In the genomic region with DNA sequence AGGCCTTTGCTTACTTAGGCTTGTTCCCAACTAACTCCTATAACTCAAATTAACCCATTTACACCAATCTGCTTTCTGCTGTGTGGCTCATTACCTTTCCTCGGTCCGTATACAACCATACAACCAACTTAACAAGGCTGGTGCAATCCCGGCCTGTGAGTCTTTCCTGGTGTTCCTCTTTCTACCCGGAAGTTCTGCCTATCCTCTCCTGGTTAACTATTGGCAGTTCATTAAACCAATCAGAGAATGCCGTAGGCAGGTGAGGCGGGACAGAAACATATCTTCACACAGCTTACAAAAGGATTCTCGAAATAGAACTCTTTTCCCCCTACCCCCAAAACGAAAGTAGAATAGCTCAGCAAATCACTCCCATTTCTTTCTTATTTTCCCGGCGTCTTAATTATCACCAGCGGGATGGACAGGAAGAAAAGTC, we compare ENCODE assay signal across 30 mouse cellular contexts.
DNase-seq lines count a peak whose midpoint lies in the region; ATAC-seq and TF ChIP-seq lines count a peak whose summit lies in the region.
"Had no signal": no experiment of that assay in that cellular context is flagged by ENCODE, and none has a peak within 500 bp of the region (broad histone marks: within the 10 kb centered on the region; RNA-seq: fewer than 3 reads in every experiment).

No protein-coding gene starts in this region.

- no peak for TF ChIP-seq POLR2A in cerebellum, adult 2 months (IDR thresholded peaks at IDR 0.05; ENCODE audit: borderline replicate concordance, insufficient read depth, low read length)

- WGBS in cerebellum, adult 2 months = 93% methylated on average over 11 of the region's 11 CpGs
- WGBS in hindbrain, embryonic 14.5 days = 94% methylated on average over 11 of the region's 11 CpGs

- H3K4me1 ChIP-seq in cerebellum, adult 2 months (ENCODE audit: control insufficient read depth, insufficient read depth, low read length) = no peaks in the 10 kb centered on the region
- no peaks in the 10 kb centered on the region for H3K4me1 ChIP-seq in hindbrain, embryonic 14.5 days (replicated peaks; ENCODE audit: control insufficient read depth, insufficient read depth, low read length)
- H3K4me1 ChIP-seq: liver, embryonic 15.5 days; stomach, embryonic 15.5 days had no signal

- H3K9me3 ChIP-seq in hindbrain, embryonic 14.5 days (ENCODE audit: control insufficient read depth, low read length) = no peaks in the 10 kb centered on the region
- H3K9me3 ChIP-seq: intestine, embryonic 15.5 days; limb, embryonic 10.5 days; limb, embryonic 15.5 days; liver, embryonic 15.5 days; lung, embryonic 15.5 days; neural tube, embryonic 15.5 days; stomach, embryonic 15.5 days had no signal

- no peaks in the 10 kb centered on the region for H3K27me3 ChIP-seq in cerebellum, adult 2 months (ENCODE audit: control insufficient read depth, insufficient read depth, low read length)
- no peaks in the 10 kb centered on the region for H3K27me3 ChIP-seq in hindbrain, embryonic 14.5 days (ENCODE audit: control insufficient read depth, insufficient read depth, low read length)
- H3K27me3 ChIP-seq: intestine, embryonic 15.5 days; limb, embryonic 15.5 days; lung, embryonic 15.5 days; neural tube, embryonic 15.5 days; stomach, embryonic 15.5 days had no signal

- DNase-seq in testis, postnatal 14 days (ENCODE audit: low spot score) = peak; percentile 36
- DNase-seq in testis, postnatal 10 days (ENCODE audit: low spot score) = no peak
- peak; percentile 34 for DNase-seq in ES-CJ7 (ENCODE audit: low read depth, low spot score)
- peak; percentile 83 for DNase-seq in R1 (ENCODE audit: low read depth, low spot score)
- no peak for DNase-seq in cerebellum, adult 2 months
- no peak for DNase-seq in left cerebral cortex, adult 8-10 months (ENCODE audit: low spot score in 2 of 2)
- DNase-seq in hindbrain, embryonic 14.5 days (ENCODE audit: low spot score) = no peak
- DNase-seq: adrenal gland, adult 2 months; adrenal gland, postnatal 36 days; cerebellum, adult 18-20 months; cerebellum, postnatal 14 days; forebrain, postnatal 0 days; gastrocnemius, postnatal 10 days; heart, postnatal 14 days; kidney, adult 2 months; kidney, postnatal 36 days; midbrain, embryonic 14.5 days; right cerebral cortex, postnatal 25 days; thymus, adult 2 months; thymus, postnatal 36 days had no signal

- no peak for ATAC-seq in hindbrain, embryonic 14.5 days (ENCODE audit: low FRiP score)
- ATAC-seq: activated CD4-positive, CD25-positive, alpha-beta regulatory T cell, adult 4 months; forebrain, postnatal 0 days; hindbrain, postnatal 0 days; intestine, embryonic 15.5 days had no signal

- no peak overlapping the region for H3K4me2 ChIP-seq in hindbrain, embryonic 14.5 days (replicated peaks)
- H3K4me2 ChIP-seq: intestine, embryonic 15.5 days; limb, embryonic 15.5 days; liver, embryonic 15.5 days; lung, embryonic 15.5 days; neural tube, embryonic 15.5 days; stomach, embryonic 15.5 days had no signal

- no peak overlapping the region for H3K4me3 ChIP-seq in cerebellum, adult 2 months (replicated peaks; ENCODE audit: insufficient read depth, low read depth, low read length)
- no peak overlapping the region for H3K4me3 ChIP-seq in hindbrain, embryonic 14.5 days (replicated peaks; ENCODE audit: low read length)
- H3K4me3 ChIP-seq: erythroblast, embryonic 14.5 days; intestine, embryonic 15.5 days; limb, embryonic 10.5 days; limb, embryonic 15.5 days; liver, embryonic 15.5 days; lung, embryonic 15.5 days; neural tube, embryonic 15.5 days; stomach, embryonic 15.5 days had no signal

- H3K27ac ChIP-seq in cerebellum, adult 2 months (ENCODE audit: insufficient read depth, low read length) = no peak overlapping the region
- H3K27ac ChIP-seq in hindbrain, embryonic 14.5 days = no peak overlapping the region
- H3K27ac ChIP-seq: hindbrain, postnatal 0 days; intestine, embryonic 15.5 days; limb, embryonic 15.5 days; liver, embryonic 15.5 days; lung, embryonic 15.5 days; neural tube, embryonic 15.5 days; stomach, embryonic 15.5 days had no signal

- TF ChIP-seq CTCF in cerebellum, adult 2 months (IDR thresholded peaks at IDR 0.05; ENCODE audit: borderline replicate concordance, insufficient read depth, low read depth, low read length) = no peak

- no peaks in the 10 kb centered on the region for H3K36me3 ChIP-seq in hindbrain, embryonic 14.5 days (replicated peaks; ENCODE audit: control insufficient read depth, insufficient read depth)
- H3K36me3 ChIP-seq: intestine, embryonic 15.5 days; limb, embryonic 10.5 days; limb, embryonic 15.5 days; liver, embryonic 15.5 days; lung, embryonic 15.5 days; neural tube, embryonic 15.5 days; stomach, embryonic 15.5 days had no signal

- no peak overlapping the region for H3K9ac ChIP-seq in hindbrain, embryonic 14.5 days
- H3K9ac ChIP-seq: forebrain, postnatal 0 days; intestine, embryonic 15.5 days; limb, embryonic 15.5 days; liver, embryonic 15.5 days; lung, embryonic 15.5 days; neural tube, embryonic 15.5 days; stomach, embryonic 15.5 days had no signal

Comparison
In these comparisons a context has a peak if more than half of its experiments do, and no peak if none do; other contexts are left out.
1. DNase-seq: peak in testis, postnatal 14 days (single experiment), ES-CJ7 (single experiment) and R1 (single experiment); none in testis, postnatal 10 days (single experiment), cerebellum, adult 2 months (0 of 2), left cerebral cortex, adult 8-10 months (0 of 2) and hindbrain, embryonic 14.5 days (single experiment).